Mouse (Mus musculus): ENCODE results near the gene Dcp1b.

- TF ChIP-seq CTCF (IDR thresholded peaks at IDR 0.05; ENCODE audit: insufficient read depth, low read depth, low read length) (no peak), POLR2A (IDR thresholded peaks at IDR 0.05; ENCODE audit: insufficient read depth, low read depth, low read length) (no peak)
These were observed 29.9 kb upstream of the Dcp1b start for GRCm38 (mm10) chr6:119145109-119145508.

Measured in olfactory bulb, adult 2 months (tissue).